Mouse (Mus musculus) limb, embryonic 12.5 days (tissue): ENCODE measurements around the gene Tyk2. TPM values are rescaled to one million over a fixed set of nuclear protein-coding genes. Genes with fewer than 3 reads are reported as not detected.

ENCODE experiments used
- ATAC-seq: fragments of 200-750 bp; cut with Nextera tagmentation; 2 replicates; pipeline ENCODE4 v1.8.0; 2017; ENCODE audit warnings: low read depth, moderate TSS enrichment; ENCODE audit not compliant: insufficient number of reproducible peaks, insufficient read depth, low FRiP score, low TSS enrichment
- H3K27ac ChIP-seq: fragments of 300-500 bp; sonication (generic); 2 replicates; pipeline ENCODE4 v1.5.1; 2016; ENCODE audit warnings: mild to moderate bottlenecking, moderate library complexity
- H3K27me3 ChIP-seq: fragments of 300-500 bp; sonication (generic); 2 replicates; pipeline ENCODE4 v1.6.1; 2016; ENCODE audit warnings: mild to moderate bottlenecking, moderate library complexity
- H3K36me3 ChIP-seq: fragments of 300-500 bp; sonication (generic); 2 replicates; pipeline ENCODE4 v1.6.1; 2016; ENCODE audit warnings: mild to moderate bottlenecking, moderate library complexity
- H3K4me1 ChIP-seq: fragments of 300-500 bp; sonication (generic); replicated peaks from 2 replicates; pipeline ENCODE4 v1.6.1; 2016
- H3K4me2 ChIP-seq: fragments of 300-500 bp; sonication (generic); 2 replicates; pipeline ENCODE4 v1.6.1; 2016; ENCODE audit warnings: mild to moderate bottlenecking, moderate library complexity
- H3K4me3 ChIP-seq: fragments of 300-500 bp; sonication (generic); replicated peaks from 2 replicates; pipeline ENCODE4 v1.5.1; 2016; ENCODE audit warnings: mild to moderate bottlenecking
- H3K9ac ChIP-seq: fragments of 300-500 bp; sonication (generic); replicated peaks from 2 replicates; pipeline ENCODE4 v1.6.1; 2016; ENCODE audit warnings: mild to moderate bottlenecking, moderate library complexity
- H3K9me3 ChIP-seq: fragments of 300-500 bp; sonication (generic); 2 replicates; pipeline ENCODE4 v1.6.1; 2016; ENCODE audit warnings: mild to moderate bottlenecking, moderate library complexity
- WGBS: fragments of 180-500 bp; shearing (Covaris S2); methylation state at CpG from one replicate; pipeline ENCODE4 v1.1.7; 2016; 5-methylcytosine and 5-hydroxymethylcytosine counted together
- polyA plus RNA-seq: library from polyadenylated mRNA; unstranded; fragments of >200 nt; fragmentation: Nextera tagmentation; extraction: Ambion mirVana; gene quantifications from 2 replicates; pipeline ENCODE4 v1.2.1, GENCODE M21; 2016

Tyk2 gene
- 15.0 and 16.1 TPM in 2 replicates for polyA plus RNA-seq

DNA sequence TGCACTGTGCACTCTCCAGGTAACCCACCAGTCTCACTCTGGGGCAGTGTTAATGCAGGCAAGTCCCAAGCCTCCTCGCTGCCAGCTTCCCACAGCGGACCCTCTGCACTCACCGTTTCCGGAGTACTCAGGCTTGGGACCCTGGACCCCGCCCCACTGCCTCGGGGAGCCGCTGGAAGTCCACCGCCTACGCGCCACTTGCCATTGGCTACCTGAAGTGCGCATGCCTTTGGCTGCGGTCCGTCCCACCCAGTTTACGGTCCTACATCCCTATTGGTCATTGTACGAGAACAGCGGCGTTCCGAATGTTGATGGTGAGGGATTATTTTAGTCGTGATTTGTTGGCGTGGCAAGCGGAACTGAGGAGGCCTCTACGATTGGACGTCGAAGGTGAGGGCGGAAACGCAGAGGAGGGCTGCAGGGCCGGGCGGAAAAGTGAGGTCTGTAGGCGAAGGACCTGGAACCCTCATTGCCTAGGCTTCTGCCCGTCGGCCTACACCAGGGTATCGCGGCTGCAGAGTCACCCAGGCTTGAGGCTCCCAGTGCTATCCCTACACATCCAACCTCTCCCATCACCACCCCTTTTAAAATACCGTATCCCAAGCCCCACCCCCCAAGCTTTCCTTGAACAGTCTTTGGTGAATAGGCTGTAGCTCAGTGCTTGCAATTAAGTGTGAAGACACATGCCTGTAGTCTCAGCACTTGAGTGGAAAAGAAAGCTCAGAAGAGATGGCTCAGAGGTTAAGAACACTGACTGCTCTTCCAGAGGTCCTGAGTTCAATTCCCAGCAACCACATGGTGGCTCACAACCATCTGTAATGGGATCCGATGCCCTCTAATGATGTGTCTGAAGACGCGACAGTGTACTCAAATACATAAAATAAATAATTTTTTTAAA, at the start of gene Tyk2:
Gene Tyk2, minus strand, starts transcription at position 185 of the 898 bp plus-strand sequence.
- Histone ChIP-seq H3K9ac (peak within 1 kb of the TSS; percentile 69), H3K27me3 (no peaks in the 10 kb centered on the region), H3K4me1 (peaks cover 7% of the 10 kb centered on the region), H3K9me3 (no peaks in the 10 kb centered on the region), H3K27ac (peak within 1 kb of the TSS; percentile 31), H3K36me3 (peaks cover 9% of the 10 kb centered on the region; the same call in 1 of the 2 replicates), H3K4me2 (peak within 1 kb of the TSS; percentile 64), H3K4me3 (peak within 1 kb of the TSS; percentile 62)
- peak; percentile 97 for ATAC-seq
- WGBS, result 6% methylated on average over 37 of the region's 37 CpGs

GRCm38 (mm10) chr9:21180841-21181240, 49.8 kb upstream of the Tyk2 start:
- H3K27me3 ChIP-seq, result peaks cover 44% of the 10 kb centered on the region
- H3K36me3 ChIP-seq, result no peaks in the 10 kb centered on the region
- H3K4me2 ChIP-seq, result no peak overlapping the region
- H3K4me3 ChIP-seq, result no peak overlapping the region
- no peak for ATAC-seq
- no peak overlapping the region for H3K9ac ChIP-seq
- no peak overlapping the region for H3K27ac ChIP-seq
- peaks cover 21% of the 10 kb centered on the region for H3K4me1 ChIP-seq
- WGBS, result 52% methylated on average over 1 of the region's 1 CpGs
- H3K9me3 ChIP-seq, result no peaks in the 10 kb centered on the region

DNA sequence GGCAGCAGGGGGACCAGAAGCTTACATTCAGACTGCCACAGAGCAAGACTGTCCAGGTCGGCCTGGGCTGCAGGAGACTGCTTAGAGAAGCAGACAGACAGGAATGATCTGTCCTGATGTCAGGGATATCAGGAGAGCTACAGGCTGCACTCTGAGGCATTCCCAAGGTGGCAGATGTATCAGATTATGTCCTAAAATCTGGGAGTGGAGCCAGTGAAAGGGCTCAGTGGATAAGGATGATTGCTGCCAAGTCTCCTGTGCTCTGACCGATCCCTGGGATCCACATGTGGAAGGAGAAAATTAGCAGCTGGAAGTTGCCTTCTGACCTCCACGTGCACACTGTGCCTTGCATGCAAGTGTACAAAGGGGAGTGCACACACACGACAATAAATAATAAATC, 49.4 kb upstream of the Tyk2 start:
- H3K9me3 ChIP-seq, result no peaks in the 10 kb centered on the region
- H3K27me3 ChIP-seq, result peaks cover 40% of the 10 kb centered on the region

GRCm38 (mm10) chr9:21172364-21172763, 41.3 kb upstream of the Tyk2 start:
- Histone ChIP-seq H3K4me1 (peaks cover 14% of the 10 kb centered on the region), H3K27ac (no peak overlapping the region), H3K36me3 (no peaks in the 10 kb centered on the region), H3K9me3 (no peaks in the 10 kb centered on the region), H3K9ac (no peak overlapping the region), H3K4me2 (no peak overlapping the region), H3K27me3 (no peaks in the 10 kb centered on the region), H3K4me3 (no peak overlapping the region)
- ATAC-seq, result no peak
- WGBS, result 79% methylated on average over 6 of the region's 6 CpGs

More for the DNA sequence above, 49.4 kb upstream of the Tyk2 start:
- no peak for ATAC-seq
- Histone ChIP-seq H3K36me3 (no peaks in the 10 kb centered on the region), H3K4me1 (peaks cover 21% of the 10 kb centered on the region), H3K4me2 (no peak overlapping the region), H3K4me3 (no peak overlapping the region), H3K27ac (no peak overlapping the region), H3K9ac (no peak overlapping the region)
- 65% methylated on average over 4 of the region's 4 CpGs for WGBS

- peaks cover 31% of the 10 kb centered on the region for H3K27me3 ChIP-seq
- no peak overlapping the region for H3K27ac ChIP-seq
- ATAC-seq, result no peak
- no peaks in the 10 kb centered on the region for H3K9me3 ChIP-seq
- no peak overlapping the region for H3K4me2 ChIP-seq
- H3K36me3 ChIP-seq, result no peaks in the 10 kb centered on the region
- H3K4me1 ChIP-seq, result peaks cover 45% of the 10 kb centered on the region
- no peak overlapping the region for H3K4me3 ChIP-seq
- 53% methylated on average over 1 of the region's 1 CpGs for WGBS
- no peak overlapping the region for H3K9ac ChIP-seq
Observed at GRCm38 (mm10) chr9:21169157-21169556, 38.1 kb upstream of the Tyk2 start.

DNA sequence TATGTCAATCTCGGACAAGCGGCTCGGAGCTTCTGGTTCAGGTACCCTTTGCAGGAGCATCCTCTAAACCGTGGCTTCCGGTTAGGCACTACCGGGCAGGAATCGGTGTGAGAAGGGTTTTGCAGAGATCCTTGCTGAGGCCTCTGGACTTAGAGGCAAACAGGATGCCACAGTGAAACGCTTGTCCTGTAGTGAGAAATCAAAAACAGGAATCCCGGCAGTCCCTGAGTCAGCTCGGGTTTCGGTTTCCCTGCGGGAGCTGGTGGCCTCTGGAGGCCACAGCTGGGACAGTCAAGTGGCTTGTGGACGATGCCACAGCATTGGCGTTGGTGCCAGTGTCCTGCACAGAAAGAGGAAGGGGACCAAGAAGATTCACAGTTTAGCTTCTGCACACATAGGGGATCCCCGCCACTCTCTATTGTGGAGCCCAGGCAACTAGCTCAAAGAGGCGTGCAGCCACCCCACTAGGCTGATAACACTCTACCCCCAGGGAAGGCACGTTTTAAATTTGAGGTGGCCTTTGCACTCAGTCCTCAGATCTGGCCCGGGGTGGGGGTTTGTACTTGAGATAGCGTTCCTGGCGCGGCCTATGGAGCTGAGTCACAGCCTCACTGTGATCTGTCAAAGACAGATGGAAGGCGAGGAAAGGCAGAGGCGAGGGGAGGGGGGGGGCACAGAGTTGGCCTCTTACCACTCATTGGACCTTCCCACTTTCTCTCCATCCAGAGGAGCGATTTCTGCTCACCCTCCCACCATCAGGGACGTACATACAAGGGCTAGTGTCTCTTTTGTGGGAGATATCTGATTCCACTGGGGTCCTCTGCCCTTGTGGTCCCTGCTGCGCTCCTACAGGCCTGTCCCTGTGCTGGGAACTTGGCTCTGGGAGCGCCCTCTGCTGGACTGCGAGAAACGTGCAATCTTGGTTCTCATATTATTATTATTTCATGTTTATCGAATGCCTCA, 37.4 kb upstream of the Tyk2 start:
- Histone ChIP-seq H3K27me3 (peaks cover 38% of the 10 kb centered on the region), H3K4me1 (peaks cover 48% of the 10 kb centered on the region), H3K27ac (peak overlapping the region; percentile 76), H3K4me2 (peak overlapping the region; percentile 91), H3K9ac (peak overlapping the region; percentile 48), H3K4me3 (peak overlapping the region; percentile 23), H3K36me3 (no peaks in the 10 kb centered on the region), H3K9me3 (no peaks in the 10 kb centered on the region)
- ATAC-seq, result peak; percentile 23; the same call in 1 of the 2 replicates
- WGBS, result 6% methylated on average over 30 of the region's 30 CpGs

GRCm38 (mm10) chr9:21167140-21168097, 36.4 kb upstream of the Tyk2 start:
- ATAC-seq, result 0 out of 2 replicates have a peak, but pooled peaks have one; percentile 15
- no peaks in the 10 kb centered on the region for H3K36me3 ChIP-seq
- 36% methylated on average over 10 of the region's 10 CpGs for WGBS

GRCm38 (mm10) chr9:21166516-21166915, 35.5 kb upstream of the Tyk2 start:
- Histone ChIP-seq H3K4me2 (peak overlapping the region; percentile 91), H3K27ac (no peak overlapping the region), H3K4me3 (peak overlapping the region; percentile 53), H3K4me1 (peaks cover 49% of the 10 kb centered on the region), H3K36me3 (no peaks in the 10 kb centered on the region), H3K9ac (no peak overlapping the region), H3K27me3 (peaks cover 58% of the 10 kb centered on the region), H3K9me3 (no peaks in the 10 kb centered on the region)
- ATAC-seq, result no peak; the same call in 1 of the 2 replicates
- 25% methylated on average over 3 of the region's 3 CpGs for WGBS

More at GRCm38 (mm10) chr9:21167140-21168097, 36.4 kb upstream of the Tyk2 start:
- peak overlapping the region; percentile 48 for H3K9ac ChIP-seq
- peaks cover 49% of the 10 kb centered on the region for H3K27me3 ChIP-seq
- H3K4me1 ChIP-seq, result peaks cover 48% of the 10 kb centered on the region
- no peaks in the 10 kb centered on the region for H3K9me3 ChIP-seq
- H3K4me3 ChIP-seq, result peak overlapping the region; percentile 23
- H3K27ac ChIP-seq, result peak overlapping the region; percentile 76
- H3K4me2 ChIP-seq, result peak overlapping the region; percentile 91

- no peaks in the 10 kb centered on the region for H3K36me3 ChIP-seq
- no peak overlapping the region for H3K27ac ChIP-seq
- peaks cover 53% of the 10 kb centered on the region for H3K4me1 ChIP-seq
- peak overlapping the region; percentile 91 for H3K4me2 ChIP-seq
- peak overlapping the region; percentile 53 for H3K4me3 ChIP-seq
- ATAC-seq, result no peak
- peak overlapping the region; percentile 50 for H3K9ac ChIP-seq
- H3K27me3 ChIP-seq, result peaks cover 63% of the 10 kb centered on the region
- H3K9me3 ChIP-seq, result no peaks in the 10 kb centered on the region
- WGBS, result 1% methylated on average over 47 of the region's 47 CpGs
Observed at GRCm38 (mm10) chr9:21165952-21166451, 35.0 kb upstream of the Tyk2 start.
